Mouse (Mus musculus) cortical plate, adult 2 months (tissue): Measurements from ENCODE around the gene Ddx11. TPM values are rescaled to one million over a fixed set of nuclear protein-coding genes. Genes with fewer than 3 reads are reported as not detected.

Experiments
- H3K27ac ChIP-seq: fragments of 200-500 bp; 2 replicates; pipeline ENCODE4 v1.5.1; 2012; ENCODE audit warnings: low read length, control low read depth, inconsistent platforms; ENCODE audit not compliant: insufficient read depth
- H3K4me1 ChIP-seq: fragments of 200-500 bp; 2 replicates; pipeline ENCODE4 v1.6.1; 2011; ENCODE audit warnings: low read length; ENCODE audit not compliant: control insufficient read depth, insufficient read depth
- H3K4me3 ChIP-seq: fragments of 200-500 bp; 2 replicates; pipeline ENCODE4 v1.5.1; 2011; ENCODE audit warnings: mild to moderate bottlenecking, low read length, control low read depth; ENCODE audit not compliant: insufficient read depth
- CTCF ChIP-seq: fragments of 200-500 bp; IDR thresholded peaks from 2 replicates; pipeline ENCODE4 v1.5.1; 2011; ENCODE audit warnings: mild to moderate bottlenecking, control low read depth, low read length; ENCODE audit not compliant: insufficient read depth; ENCODE audit errors: extremely low read depth
- POLR2A ChIP-seq: fragments of 200-500 bp; IDR thresholded peaks from 2 replicates; pipeline ENCODE4 v1.6.1; 2011; ENCODE audit warnings: mild to moderate bottlenecking, low read length, control low read depth; ENCODE audit not compliant: insufficient read depth; ENCODE audit errors: extremely low read depth
- polyA plus RNA-seq: library from polyadenylated mRNA; depleted of rRNA; stranded (reverse); fragments of >200 nt; gene quantifications from 2 replicates; pipeline ENCODE4 v1.2.3, GENCODE M21; 2012; rRNA removed

Ddx11 gene
- polyA plus RNA-seq, 1 experiment: 1.9 TPM

DNA sequence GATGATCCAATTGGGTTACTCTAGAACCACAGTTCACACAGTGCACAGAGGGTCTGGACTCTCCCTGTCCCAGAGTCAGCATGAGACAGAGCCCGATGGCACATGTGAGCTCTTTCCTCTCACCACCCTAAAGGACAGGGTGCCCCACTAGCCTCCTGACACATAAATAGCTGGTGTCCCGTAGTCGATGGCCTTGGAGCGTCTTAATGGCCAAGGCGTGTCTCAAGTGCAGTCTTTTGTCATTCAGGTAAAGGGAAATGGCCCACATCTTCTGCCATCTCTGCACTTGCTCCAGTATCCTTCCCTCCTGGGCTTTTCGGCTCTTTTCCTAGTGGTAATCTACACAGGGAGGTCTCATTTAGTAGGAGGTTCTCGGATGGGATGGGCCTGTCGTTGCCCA is 67.3 kb downstream of the Ddx11 start:
- TF ChIP-seq POLR2A: no peak
- TF ChIP-seq CTCF: no peak
- Histone ChIP-seq H3K4me1 (no peaks in the 10 kb centered on the region), H3K27ac (no peak overlapping the region)

DNA sequence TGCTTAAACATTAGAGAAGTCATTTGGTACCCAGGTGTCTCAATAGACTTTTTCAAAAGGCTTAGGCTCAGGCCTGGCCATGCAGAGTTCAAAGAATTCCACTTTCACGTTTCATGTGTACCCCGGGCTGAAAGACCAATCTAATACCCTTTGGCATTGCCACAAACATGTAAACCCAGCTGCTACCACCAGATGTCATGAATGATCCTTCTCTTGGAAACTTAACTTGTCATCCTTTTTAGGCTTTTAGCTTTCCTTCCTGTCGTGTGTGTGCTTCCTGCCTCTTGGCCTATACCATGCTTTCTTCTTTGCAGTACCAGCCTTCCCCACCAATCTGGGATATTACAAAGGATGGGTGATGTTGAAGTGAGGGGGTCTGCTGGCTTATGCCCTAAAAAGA is 73.7 kb downstream of the Ddx11 start:
- TF ChIP-seq POLR2A: no peak
- TF ChIP-seq CTCF: peak; percentile 34; the same call in 1 of the 2 replicates
- H3K4me3 ChIP-seq: no peak overlapping the region
- no peak overlapping the region for H3K27ac ChIP-seq
- no peaks in the 10 kb centered on the region for H3K4me1 ChIP-seq

More for the DNA sequence above, 67.3 kb downstream of the Ddx11 start:
- no peak overlapping the region for H3K4me3 ChIP-seq

Other genes with a start within 250 kb of the Ddx11 start
- 47.3 and 48.1 TPM in 2 replicates for gene Ralbp1, start 237.7 kb upstream of the Ddx11 start, polyA plus RNA-seq
- gene Twsg1, start 172.3 kb upstream of the Ddx11 start, polyA plus RNA-seq: 19.3 and 20.7 TPM in 2 replicates
- 23.9 and 25.1 TPM in 2 replicates for gene Ankrd12, start 46.4 kb upstream of the Ddx11 start, polyA plus RNA-seq
- gene Ndufv2, start 22.0 kb upstream of the Ddx11 start, polyA plus RNA-seq: 174 and 176 TPM in 2 replicates
- gene Washc1, start 12.0 kb upstream of the Ddx11 start, polyA plus RNA-seq: 48.6 and 50.0 TPM in 2 replicates